Mouse (Mus musculus) intestine, embryonic 16.5 days (tissue): ENCODE data around the gene Arpc1a. TPM values are rescaled to one million over a fixed set of nuclear protein-coding genes. Genes with fewer than 3 reads are reported as not detected.
"Not testable (repeated sequence)": the region's sequence is repeated elsewhere in the genome, so short reads cannot be mapped to it uniquely, and the experiment has no call there.

Experiments used
- ATAC-seq: fragments of 200-750 bp; cut with Nextera tagmentation; 2 replicates; pipeline ENCODE4 v1.8.0; 2017; ENCODE audit warnings: moderate TSS enrichment, moderate library complexity
- H3K27ac ChIP-seq: fragments of 300-500 bp; sonication (generic); 2 replicates; pipeline ENCODE4 v1.5.1; 2014; ENCODE audit warnings: mild to moderate bottlenecking, low read length
- H3K27me3 ChIP-seq: fragments of 300-500 bp; sonication (generic); replicated peaks from 2 replicates; pipeline ENCODE4 v1.6.1; 2014; ENCODE audit warnings: low read length, control low read depth, mixed read lengths; ENCODE audit not compliant: control insufficient read depth, insufficient read depth
- H3K36me3 ChIP-seq: fragments of 300-500 bp; sonication (generic); 2 replicates; pipeline ENCODE4 v1.6.1; 2014; ENCODE audit warnings: low read length, control low read depth; ENCODE audit not compliant: control insufficient read depth, insufficient read depth
- H3K4me1 ChIP-seq: fragments of 300-500 bp; sonication (generic); 2 replicates; pipeline ENCODE4 v1.6.1; 2014; ENCODE audit warnings: low read length, control low read depth, mixed read lengths; ENCODE audit not compliant: control insufficient read depth, insufficient read depth
- H3K4me2 ChIP-seq: fragments of 300-500 bp; sonication (generic); 2 replicates; pipeline ENCODE4 v1.6.1; 2014; ENCODE audit warnings: low read depth, low read length, control low read depth
- H3K4me3 ChIP-seq: fragments of 300-500 bp; sonication (generic); 2 replicates; pipeline ENCODE4 v1.5.1; 2014; ENCODE audit warnings: mild to moderate bottlenecking, low read length
- H3K9ac ChIP-seq: fragments of 300-500 bp; sonication (generic); 2 replicates; pipeline ENCODE4 v1.6.1; 2014; ENCODE audit warnings: low read depth, low read length
- H3K9me3 ChIP-seq: fragments of 300-500 bp; sonication (generic); 2 replicates; pipeline ENCODE4 v1.6.1; 2016; ENCODE audit warnings: low read length, control low read depth; ENCODE audit not compliant: control insufficient read depth
- WGBS: fragments of 180-500 bp; shearing (Covaris S2); extraction: QIAGEN DNeasy Blood & Tissue Kit; methylation state at CpG from one replicate; pipeline ENCODE4 v1.1.7; 2014; 5-methylcytosine and 5-hydroxymethylcytosine counted together
- polyA plus RNA-seq: library from polyadenylated mRNA; unstranded; fragments of >200 nt; fragmentation: Nextera tagmentation; extraction: Ambion mirVana; gene quantifications from 2 replicates; pipeline ENCODE4 v1.2.1, GENCODE M21; 2015

Arpc1a gene
- polyA plus RNA-seq, 1 experiment from 2014 or later: 141 TPM

DNA sequence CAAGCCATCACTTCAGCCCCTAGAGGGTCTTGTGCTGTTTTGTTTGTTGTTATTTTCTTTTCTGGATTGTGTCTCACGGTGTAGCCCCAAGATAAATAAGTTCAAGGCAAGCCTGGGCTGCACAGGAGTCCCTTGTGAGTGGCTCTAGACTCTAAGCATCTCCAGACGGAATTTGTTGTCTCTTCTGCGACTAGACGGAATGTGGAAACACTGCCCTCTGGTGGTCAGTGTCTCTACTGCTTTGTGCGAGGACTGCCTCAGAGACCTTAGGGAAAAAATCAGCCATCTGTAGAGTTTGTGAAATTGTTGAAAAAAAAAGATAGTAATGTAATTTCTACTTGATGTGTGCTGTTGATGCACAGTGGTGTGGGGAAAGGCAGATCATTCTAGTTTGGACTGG lies 13.9 kb upstream of the Arpc1a start:
- no peaks in the 10 kb centered on the region for H3K4me1 ChIP-seq
- no peaks in the 10 kb centered on the region for H3K36me3 ChIP-seq
- H3K27ac ChIP-seq: no peak overlapping the region
- no peak overlapping the region for H3K4me2 ChIP-seq
- under 1% methylated on average over 5 of the region's 5 CpGs for WGBS
- no peaks in the 10 kb centered on the region for H3K9me3 ChIP-seq
- H3K4me3 ChIP-seq: no peak overlapping the region
- no peaks in the 10 kb centered on the region for H3K27me3 ChIP-seq
- no peak overlapping the region for H3K9ac ChIP-seq
- ATAC-seq: 0 out of 2 replicates have a peak, but pooled peaks have one; percentile 46

DNA sequence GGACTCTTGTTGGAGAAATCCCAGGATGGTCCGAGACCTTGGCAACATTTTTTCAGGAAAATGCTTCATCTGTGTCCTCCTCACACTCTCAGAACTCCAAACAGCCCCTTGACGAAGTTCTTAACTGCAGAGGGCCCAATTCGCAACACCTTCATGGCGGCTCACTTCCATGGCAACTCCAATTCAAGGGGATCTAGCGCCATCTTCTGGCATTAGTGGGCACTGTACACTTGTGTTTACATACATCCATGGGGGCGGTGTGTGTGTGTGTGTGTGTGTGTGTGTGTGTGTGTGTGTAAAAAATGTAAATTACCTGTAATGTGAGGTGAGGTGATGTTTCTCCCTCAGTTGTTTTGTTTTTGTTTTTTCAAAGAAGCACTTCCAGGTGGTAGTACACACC lies 12.3 kb upstream of the Arpc1a start:
- H3K9ac ChIP-seq: no peak overlapping the region
- H3K4me2 ChIP-seq: no peak overlapping the region
- no peak for ATAC-seq
- no peaks in the 10 kb centered on the region for H3K4me1 ChIP-seq
- no peak overlapping the region for H3K4me3 ChIP-seq
- no peak overlapping the region for H3K27ac ChIP-seq
- no peaks in the 10 kb centered on the region for H3K36me3 ChIP-seq
- H3K9me3 ChIP-seq: no peaks in the 10 kb centered on the region
- no peaks in the 10 kb centered on the region for H3K27me3 ChIP-seq
- whole genome bisulfite sequencing: 50% methylated on average over 6 of the region's 6 CpGs

DNA sequence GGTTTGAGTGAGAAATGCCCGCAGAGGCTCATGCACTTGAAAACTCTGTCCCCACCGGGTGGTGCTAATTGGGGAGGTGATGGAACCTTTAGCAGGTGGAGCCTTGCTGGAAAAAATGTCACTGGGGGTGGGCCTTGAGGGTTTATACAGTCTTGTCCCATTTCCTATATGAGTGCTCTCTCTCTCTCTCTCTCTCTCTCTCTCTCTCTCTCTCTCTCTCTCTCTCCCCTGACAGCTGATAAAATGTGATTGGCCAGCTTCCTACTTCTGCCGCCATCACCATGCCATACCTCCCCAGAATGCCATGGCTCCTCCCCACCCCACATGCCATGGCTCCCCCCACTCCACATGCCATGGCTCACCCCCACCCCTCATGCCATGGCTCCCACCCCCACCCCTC lies 8.5 kb upstream of the Arpc1a start:
- no peak for ATAC-seq
- Histone ChIP-seq H3K4me1 (no peaks in the 10 kb centered on the region), H3K4me2 (no peak overlapping the region), H3K9me3 (no peaks in the 10 kb centered on the region), H3K4me3 (no peak overlapping the region), H3K36me3 (no peaks in the 10 kb centered on the region), H3K27me3 (no peaks in the 10 kb centered on the region), H3K27ac (no peak overlapping the region), H3K9ac (no peak overlapping the region)
- WGBS: 45% methylated on average over 3 of the region's 3 CpGs

DNA sequence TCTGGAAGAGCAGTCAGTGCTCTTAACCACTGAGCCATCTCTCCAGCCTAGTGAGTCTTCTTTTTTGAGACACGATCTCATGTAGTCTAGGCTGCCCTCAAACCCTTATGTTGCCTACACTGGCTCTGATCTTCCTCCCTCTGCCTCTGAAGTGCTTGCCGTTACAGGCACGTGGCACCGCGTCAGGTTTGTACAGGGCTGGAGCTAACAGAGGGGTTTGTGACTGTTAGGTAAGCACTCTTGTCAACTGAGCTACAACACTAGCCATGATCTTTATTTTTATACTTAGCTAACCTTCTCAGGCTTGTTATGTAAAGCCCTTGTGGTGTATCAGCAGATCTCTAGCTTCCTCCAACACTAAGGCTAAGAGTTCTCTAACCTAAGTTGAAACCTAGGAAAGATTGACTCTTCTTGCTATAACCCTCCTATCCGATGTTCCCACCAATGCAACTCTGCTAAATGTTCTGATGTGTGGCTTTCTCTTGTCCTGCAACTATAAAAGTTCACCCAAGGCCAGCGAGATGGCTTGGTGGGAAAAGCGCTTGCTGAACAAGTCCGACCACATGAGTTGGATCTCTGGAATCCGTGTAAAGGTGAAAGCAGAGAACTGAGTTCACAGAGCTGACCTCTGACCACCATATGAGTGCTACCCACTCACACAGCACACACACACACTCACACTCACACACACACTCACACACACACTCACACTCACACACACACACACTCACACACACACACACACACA lies 1.6 kb upstream of the Arpc1a start:
- no peak for ATAC-seq
- Histone ChIP-seq H3K27me3 (no peaks in the 10 kb centered on the region), H3K9me3 (no peaks in the 10 kb centered on the region), H3K36me3 (no peaks in the 10 kb centered on the region), H3K4me1 (peaks cover 8% of the 10 kb centered on the region; the same call in 1 of the 2 replicates), H3K9ac (no peak overlapping the region), H3K4me2 (no peak overlapping the region), H3K4me3 (no peak overlapping the region), H3K27ac (no peak overlapping the region)
- WGBS: 87% methylated on average over 10 of the region's 10 CpGs

DNA sequence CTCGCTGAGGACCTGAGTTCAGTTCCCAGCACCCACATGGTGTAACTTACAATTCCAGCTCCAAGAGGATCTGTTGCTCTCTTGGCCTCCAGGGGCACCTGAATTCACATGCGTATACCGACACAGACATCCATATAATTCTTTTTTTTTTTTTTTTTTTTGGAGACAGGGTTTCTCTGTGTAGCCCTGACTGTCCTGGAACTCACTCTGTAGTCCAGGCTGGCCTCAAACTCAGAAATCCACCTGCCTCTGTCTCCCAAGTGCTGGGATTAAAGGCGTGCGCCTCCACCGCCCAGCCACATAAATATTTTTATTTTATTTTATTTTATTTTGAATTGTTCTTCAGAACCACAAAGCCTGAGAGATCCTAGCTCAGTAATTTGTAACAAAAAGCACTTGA lies 429 bp upstream of the Arpc1a start:
- peak; percentile 51 for ATAC-seq
- Histone ChIP-seq H3K9ac (peak overlapping the region; percentile 96; the same call in 1 of the 2 replicates), H3K27ac (peak overlapping the region; percentile 70; the same call in 1 of the 2 replicates), H3K4me3 (peak overlapping the region; percentile 89), H3K4me2 (peak overlapping the region; percentile 90)
- not testable (repeated sequence) for H3K27me3 ChIP-seq, H3K4me1 ChIP-seq, H3K36me3 ChIP-seq, H3K9me3 ChIP-seq
- 45% methylated on average over 6 of the region's 6 CpGs for WGBS

DNA sequence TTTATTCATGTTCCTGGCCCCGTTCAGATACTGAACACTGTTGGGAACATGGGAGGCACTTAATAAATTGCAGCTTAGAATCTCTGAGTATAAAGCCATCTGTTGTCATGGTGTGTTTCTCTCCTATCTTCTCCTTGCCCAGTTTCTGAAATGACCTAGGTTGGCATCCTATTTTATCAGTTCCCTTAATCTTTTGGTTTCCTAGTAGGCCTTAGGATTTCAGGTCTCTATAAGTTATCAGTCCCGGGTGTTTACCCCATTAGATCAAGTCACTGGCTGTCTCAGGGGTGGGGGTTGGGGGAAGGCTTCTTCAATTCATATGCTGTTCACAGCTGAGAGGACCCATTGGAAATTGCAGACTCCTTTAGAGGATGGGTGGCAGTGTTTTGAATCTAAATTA lies 1.2 kb downstream of the Arpc1a start:
- Histone ChIP-seq H3K27me3 (no peaks in the 10 kb centered on the region), H3K36me3 (no peaks in the 10 kb centered on the region), H3K4me2 (peak overlapping the region; percentile 90), H3K27ac (no peak overlapping the region), H3K9me3 (no peaks in the 10 kb centered on the region), H3K4me1 (peaks cover 8% of the 10 kb centered on the region; the same call in 1 of the 2 replicates), H3K4me3 (peak overlapping the region; percentile 89), H3K9ac (peak overlapping the region; percentile 96)
- no peak for ATAC-seq
- WGBS: 59% methylated on average over 2 of the region's 2 CpGs

DNA sequence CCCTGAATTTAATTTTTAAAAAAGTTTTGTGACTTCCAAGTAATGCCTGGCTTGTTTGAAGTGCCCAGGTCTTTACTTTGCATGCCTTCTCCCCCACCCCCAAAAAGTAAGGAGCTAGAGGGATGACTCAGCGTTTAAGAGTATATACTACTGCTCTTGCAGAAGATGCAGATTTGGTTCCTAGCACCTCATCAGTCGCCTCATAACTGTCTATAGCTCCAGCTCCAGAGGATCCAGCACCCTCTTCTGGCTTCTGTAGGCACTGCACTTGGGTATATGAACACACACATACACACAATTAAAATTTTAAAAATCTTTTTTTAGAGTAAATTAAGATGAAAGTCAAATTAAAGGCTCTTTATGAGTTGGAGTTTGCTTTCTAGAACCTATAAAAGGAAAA lies 4.6 kb downstream of the Arpc1a start:
- H3K9ac ChIP-seq: no peak overlapping the region
- H3K9me3 ChIP-seq: no peaks in the 10 kb centered on the region
- no peak for ATAC-seq
- no peak overlapping the region for H3K4me2 ChIP-seq
- no peak overlapping the region for H3K4me3 ChIP-seq
- H3K27ac ChIP-seq: no peak overlapping the region
- peaks cover 8% of the 10 kb centered on the region; the same call in 1 of the 2 replicates for H3K4me1 ChIP-seq
- 0 out of 2 replicates have a peak, but pooled peaks cover 9% of the 10 kb centered on the region for H3K36me3 ChIP-seq
- 96% methylated on average over 2 of the region's 2 CpGs for WGBS
- H3K27me3 ChIP-seq: no peaks in the 10 kb centered on the region

DNA sequence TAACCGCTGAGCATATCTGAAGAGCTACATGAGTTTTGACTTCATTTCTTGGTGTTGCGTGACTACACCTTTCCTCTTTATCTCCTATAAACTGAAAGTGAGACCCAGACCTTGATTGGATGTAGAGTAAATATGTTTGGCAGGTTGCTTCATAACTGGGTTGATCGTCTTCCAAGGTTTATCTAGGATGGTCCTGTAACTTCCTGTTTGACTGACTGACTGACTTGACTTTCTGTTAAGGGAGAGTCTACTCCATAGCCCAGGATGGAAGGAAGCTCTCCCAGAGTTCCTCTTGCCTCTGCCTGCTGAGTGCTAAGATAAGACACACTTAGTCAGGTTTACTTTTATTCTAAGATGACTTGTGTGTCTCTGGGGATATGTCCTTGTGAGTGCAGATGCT lies 6.2 kb downstream of the Arpc1a start:
- no peak overlapping the region for H3K4me3 ChIP-seq
- WGBS: 80% methylated on average over 3 of the region's 3 CpGs
- no peak overlapping the region for H3K27ac ChIP-seq
- no peak overlapping the region for H3K9ac ChIP-seq
- no peak for ATAC-seq
- peaks cover 14% of the 10 kb centered on the region; the same call in 1 of the 2 replicates for H3K36me3 ChIP-seq
- H3K4me2 ChIP-seq: no peak overlapping the region
- 0 out of 2 replicates have a peak, but pooled peaks cover under 1% of the 10 kb centered on the region for H3K4me1 ChIP-seq
- no peaks in the 10 kb centered on the region for H3K27me3 ChIP-seq
- no peaks in the 10 kb centered on the region for H3K9me3 ChIP-seq

DNA sequence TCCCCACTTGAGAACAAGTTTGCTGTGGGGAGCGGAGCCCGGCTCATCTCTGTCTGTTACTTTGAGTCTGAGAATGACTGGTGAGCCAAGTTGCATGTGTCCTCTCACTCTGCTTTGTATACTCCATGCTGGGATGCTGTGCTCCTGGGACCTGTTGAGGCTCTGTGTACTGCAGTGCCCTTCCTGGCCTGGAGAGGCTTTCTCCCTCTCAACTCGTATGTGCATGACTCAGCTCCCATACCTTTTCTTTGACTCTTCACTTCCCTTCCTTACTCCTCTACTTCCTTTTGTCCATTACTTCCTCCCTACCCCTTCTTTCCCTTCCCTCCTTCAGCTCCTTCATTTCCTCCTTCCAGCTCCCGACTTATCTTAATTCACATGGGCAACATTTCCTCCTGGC lies 12.6 kb downstream of the Arpc1a start:
- Histone ChIP-seq H3K36me3 (peaks cover 32% of the 10 kb centered on the region), H3K9ac (no peak overlapping the region), H3K4me3 (no peak overlapping the region), H3K4me2 (no peak overlapping the region), H3K4me1 (no peaks in the 10 kb centered on the region), H3K27me3 (no peaks in the 10 kb centered on the region), H3K27ac (no peak overlapping the region), H3K9me3 (no peaks in the 10 kb centered on the region)
- WGBS: 83% methylated on average over 4 of the region's 4 CpGs
- ATAC-seq: no peak
